Mouse (Mus musculus) heart, postnatal 10 days (tissue): ENCODE measurements around the gene Olfr1049. TPM values are rescaled to one million over a fixed set of nuclear protein-coding genes. Genes with fewer than 3 reads are reported as not detected.
"Not testable (repeated sequence)": the region's sequence is repeated elsewhere in the genome, so short reads cannot be mapped to it uniquely, and the experiment has no call there.

Source experiments
- DNase-seq, 2 experiments: peaks; one replicate each; pipeline ENCODE4 v3.0.0; 2021
- intact Hi-C: fragments of 180-260 bp; cut with DNase I; formaldehyde crosslinking; loops from one replicate; pipeline ENCODE4 v1.15.1; 2025
- total RNA-seq, 2 experiments: library from RNA; stranded (reverse); gene quantifications; 2 replicates each; pipeline ENCODE4 v1.2.3; 2021

Gene Olfr1049
- total RNA-seq, result not detected

GRCm38 (mm10) chr2:86258228-86258627 lies at the start of gene Olfr1049:
TSS of gene Olfr1049 (minus strand) at chr2:86258328.
- intact Hi-C loops, DNase-seq: not testable (repeated sequence)

- intact Hi-C loops, result no loop called here
- no peak for DNase-seq
These were observed 34.0 kb upstream of the Olfr1049 start, which contains the start of gene Olfr1052 for GRCm38 (mm10) chr2:86292155-86292554. TSS of gene Olfr1052 (plus strand) at chr2:86292455.

GRCm38 (mm10) chr2:86278988-86279387 lies 20.9 kb upstream of the Olfr1049 start, which contains the start of gene Olfr1051:
TSS of gene Olfr1051 (minus strand) at chr2:86279088.
- intact Hi-C loops, result not testable (repeated sequence)

GRCm38 (mm10) chr2:86240189-86240588 lies 17.9 kb downstream of the Olfr1049 start, which contains the start of gene Olfr1048:
TSS of gene Olfr1048 (minus strand) at chr2:86240289.
- no peak for DNase-seq
- intact Hi-C loops, result no loop called here

More at GRCm38 (mm10) chr2:86278988-86279387, 20.9 kb upstream of the Olfr1049 start, which contains the start of gene Olfr1051:
- DNase-seq, result not testable (repeated sequence)

GRCm38 (mm10) chr2:86231301-86231700 lies 26.8 kb downstream of the Olfr1049 start, which contains the start of gene Olfr1047:
TSS of gene Olfr1047 (minus strand) at chr2:86231401.
- intact Hi-C loops, result no loop called here
- DNase-seq, result no peak

GRCm38 (mm10) chr2:86219214-86219613 lies 38.9 kb downstream of the Olfr1049 start, which contains the start of gene Olfr1046:
TSS of gene Olfr1046 (minus strand) at chr2:86219314.
- intact Hi-C loops, result no loop called here
- DNase-seq, result no peak

Other genes with a start within 250 kb of the Olfr1049 start
- gene Olfr1033, start 237.7 kb downstream of the Olfr1049 start, total RNA-seq, result 1 to 10 TPM; 1.2 to 8.1 TPM
- under 1 TPM; 0.10 to 0.17 TPM for gene Olfr1034, start 212.5 kb downstream of the Olfr1049 start, total RNA-seq
- not detected for gene Olfr1036, start 184.3 kb downstream of the Olfr1049 start, total RNA-seq
- not detected for gene Olfr1037, start 170.9 kb downstream of the Olfr1049 start, total RNA-seq
- gene Olfr1039, start 122.4 kb downstream of the Olfr1049 start, total RNA-seq, result not detected
- not detected for gene Olfr1040, start 111.6 kb downstream of the Olfr1049 start, total RNA-seq
- gene Olfr1042, start 96.5 kb downstream of the Olfr1049 start, total RNA-seq, result not detected
- not detected for gene Olfr1043, start 90.8 kb downstream of the Olfr1049 start, total RNA-seq
- gene Olfr1044, start 80.5 kb downstream of the Olfr1049 start, total RNA-seq, result not detected
- gene Olfr52, start 72.6 kb downstream of the Olfr1049 start, total RNA-seq, result not detected
- not detected for gene Olfr1045, start 55.3 kb downstream of the Olfr1049 start, total RNA-seq
- not detected for gene Olfr1046, start 39.0 kb downstream of the Olfr1049 start, total RNA-seq
- gene Olfr1047, start 26.9 kb downstream of the Olfr1049 start, total RNA-seq, result not detected
- not detected for gene Olfr1048, start 18.0 kb downstream of the Olfr1049 start, total RNA-seq
- not detected for gene Olfr1051, start 20.8 kb upstream of the Olfr1049 start, total RNA-seq
- gene Olfr1052, start 34.1 kb upstream of the Olfr1049 start, total RNA-seq, result not detected
- not detected for gene Olfr1053, start 57.0 kb upstream of the Olfr1049 start, total RNA-seq
- not detected for gene Olfr1054, start 77.1 kb upstream of the Olfr1049 start, total RNA-seq
- gene Olfr1055, start 92.0 kb upstream of the Olfr1049 start, total RNA-seq, result not detected
- not detected for gene Olfr1056, start 104.1 kb upstream of the Olfr1049 start, total RNA-seq
- not detected for gene Olfr1057, start 120.1 kb upstream of the Olfr1049 start, total RNA-seq
- not detected for gene Olfr1058, start 130.2 kb upstream of the Olfr1049 start, total RNA-seq
- not detected for gene Olfr1061, start 155.7 kb upstream of the Olfr1049 start, total RNA-seq
- gene Olfr1062, start 168.4 kb upstream of the Olfr1049 start, total RNA-seq, result not detected
- not detected for gene Olfr1065, start 192.3 kb upstream of the Olfr1049 start, total RNA-seq
- gene Olfr1066, start 197.9 kb upstream of the Olfr1049 start, total RNA-seq, result not detected
- gene Olfr228, start 229.1 kb upstream of the Olfr1049 start, total RNA-seq, result not detected